Mouse (Mus musculus) limb, embryonic 14.5 days (tissue): ENCODE data around the gene Gria1. TPM values are rescaled to one million over a fixed set of nuclear protein-coding genes. Genes with fewer than 3 reads are reported as not detected.

ENCODE experiments used
- ATAC-seq: fragments of 200-750 bp; cut with Nextera tagmentation; 2 replicates; pipeline ENCODE4 v1.8.0; 2017; ENCODE audit warnings: low read depth, moderate number of reproducible peaks, moderate TSS enrichment; ENCODE audit not compliant: low FRiP score
- DNase-seq: peaks from one replicate; pipeline ENCODE4 v3.0.0-alpha.2; 2015; ENCODE audit warnings: low spot score
- H3K27ac ChIP-seq: fragments of 300-500 bp; sonication (generic); replicated peaks from 2 replicates; pipeline ENCODE4 v1.5.1; 2014; ENCODE audit warnings: low read depth, mild to moderate bottlenecking, low read length, moderate library complexity, mixed read lengths
- H3K27me3 ChIP-seq: fragments of 300-500 bp; sonication (generic); 2 replicates; pipeline ENCODE4 v1.6.1; 2014; ENCODE audit warnings: low read length, mixed read lengths; ENCODE audit not compliant: control insufficient read depth, insufficient read depth
- H3K36me3 ChIP-seq: fragments of 300-500 bp; sonication (generic); 2 replicates; pipeline ENCODE4 v1.6.1; 2014; ENCODE audit warnings: mild to moderate bottlenecking, low read length, moderate library complexity, mixed read lengths; ENCODE audit not compliant: control insufficient read depth, insufficient read depth
- H3K4me1 ChIP-seq: fragments of 300-500 bp; sonication (generic); 2 replicates; pipeline ENCODE4 v1.6.1; 2014; ENCODE audit warnings: antibody characterized with exemption, low read length, mixed read lengths; ENCODE audit not compliant: control insufficient read depth, insufficient read depth
- H3K4me2 ChIP-seq: fragments of 300-500 bp; sonication (generic); replicated peaks from 2 replicates; pipeline ENCODE4 v1.6.1; 2014; ENCODE audit warnings: low read depth, mild to moderate bottlenecking, low read length, moderate library complexity; ENCODE audit not compliant: severe bottlenecking
- H3K4me3 ChIP-seq: fragments of 300-500 bp; sonication (generic); replicated peaks from 2 replicates; pipeline ENCODE4 v1.5.1; 2014; ENCODE audit warnings: low read length
- H3K9ac ChIP-seq: fragments of 300-500 bp; sonication (generic); 2 replicates; pipeline ENCODE4 v1.6.1; 2014; ENCODE audit warnings: mild to moderate bottlenecking, low read depth, low read length, moderate library complexity; ENCODE audit not compliant: severe bottlenecking
- H3K9me3 ChIP-seq: fragments of 300-500 bp; sonication (generic); 2 replicates; pipeline ENCODE4 v1.6.1; 2016; ENCODE audit warnings: low read length; ENCODE audit not compliant: control insufficient read depth
- POLR2A ChIP-seq: fragments of 200-500 bp; IDR thresholded peaks from 2 replicates; pipeline ENCODE4 v1.8.0; 2012; ENCODE audit warnings: inconsistent platforms, mild to moderate bottlenecking, moderate library complexity, borderline replicate concordance; ENCODE audit not compliant: insufficient read depth, insufficient read length; ENCODE audit errors: extremely low read depth
- WGBS: fragments of 180-500 bp; shearing (Covaris S2); extraction: QIAGEN DNeasy Blood & Tissue Kit; methylation state at CpG from one replicate; pipeline ENCODE4 v1.1.7; 2014; 5-methylcytosine and 5-hydroxymethylcytosine counted together
- polyA plus RNA-seq, 2 experiments: library from polyadenylated mRNA; depleted of rRNA in 1 of 2; stranded (reverse) in 1 of 2; unstranded in 1 of 2; fragments of >200 nt; fragmentation: Nextera tagmentation in 1 of 2; extraction: Ambion mirVana in 1 of 2; gene quantifications; 2 replicates each; pipeline versions ENCODE4 v1.2.1 to v1.2.3; 2012 to 2014

Gria1 gene
- polyA plus RNA-seq, 2 experiments: 1.7 to 2.2 TPM

GRCm38 (mm10) chr11:57239758-57240157 is 228.6 kb downstream of the Gria1 start:
- no peaks in the 10 kb centered on the region for H3K36me3 ChIP-seq
- no peak for TF ChIP-seq POLR2A
- H3K27me3 ChIP-seq: no peaks in the 10 kb centered on the region
- DNase-seq (no peak), ATAC-seq (no peak)
- no peak overlapping the region for H3K27ac ChIP-seq
- H3K9ac ChIP-seq: no peak overlapping the region
- H3K9me3 ChIP-seq: no peaks in the 10 kb centered on the region
- H3K4me1 ChIP-seq: peaks cover 6% of the 10 kb centered on the region; the same call in 1 of the 2 replicates
- H3K4me2 ChIP-seq: no peak overlapping the region
- H3K4me3 ChIP-seq: no peak overlapping the region
- 28% methylated on average over 3 of the region's 3 CpGs for WGBS

- no peaks in the 10 kb centered on the region for H3K4me1 ChIP-seq
- ATAC-seq: no peak
- no peak overlapping the region for H3K4me3 ChIP-seq
- no peak overlapping the region for H3K9ac ChIP-seq
- no peaks in the 10 kb centered on the region for H3K27me3 ChIP-seq
- no peak for DNase-seq
- no peak for TF ChIP-seq POLR2A
- H3K36me3 ChIP-seq: no peaks in the 10 kb centered on the region
- no peak overlapping the region for H3K4me2 ChIP-seq
- H3K27ac ChIP-seq: no peak overlapping the region
- H3K9me3 ChIP-seq: no peaks in the 10 kb centered on the region
Measured at GRCm38 (mm10) chr11:57243835-57244234, 232.6 kb downstream of the Gria1 start.

GRCm38 (mm10) chr11:57244543-57244942 is 233.4 kb downstream of the Gria1 start:
- ATAC-seq (no peak), DNase-seq (no peak)
- WGBS: 86% methylated on average over 6 of the region's 6 CpGs
- no peak overlapping the region for H3K9ac ChIP-seq
- TF ChIP-seq POLR2A: no peak
- no peak overlapping the region for H3K4me3 ChIP-seq
- no peaks in the 10 kb centered on the region for H3K4me1 ChIP-seq
- H3K27me3 ChIP-seq: no peaks in the 10 kb centered on the region
- no peaks in the 10 kb centered on the region for H3K36me3 ChIP-seq
- no peak overlapping the region for H3K27ac ChIP-seq
- no peak overlapping the region for H3K4me2 ChIP-seq
- H3K9me3 ChIP-seq: no peaks in the 10 kb centered on the region

GRCm38 (mm10) chr11:57248870-57249269 is 237.7 kb downstream of the Gria1 start:
- H3K27me3 ChIP-seq: no peaks in the 10 kb centered on the region
- TF ChIP-seq POLR2A: no peak
- 70% methylated on average over 4 of the region's 4 CpGs for WGBS
- no peaks in the 10 kb centered on the region for H3K4me1 ChIP-seq
- DNase-seq (no peak), ATAC-seq (no peak)
- H3K9me3 ChIP-seq: no peaks in the 10 kb centered on the region
- H3K27ac ChIP-seq: no peak overlapping the region
- H3K4me2 ChIP-seq: no peak overlapping the region
- H3K4me3 ChIP-seq: no peak overlapping the region
- no peak overlapping the region for H3K9ac ChIP-seq
- H3K36me3 ChIP-seq: no peaks in the 10 kb centered on the region

GRCm38 (mm10) chr11:57250129-57250528 is 238.9 kb downstream of the Gria1 start:
- no peak for TF ChIP-seq POLR2A
- 73% methylated on average over 7 of the region's 7 CpGs for WGBS
- no peak for DNase-seq

GRCm38 (mm10) chr11:57271687-57272086 is 260.5 kb downstream of the Gria1 start:
- DNase-seq: no peak
- no peak overlapping the region for H3K27ac ChIP-seq
- no peaks in the 10 kb centered on the region for H3K36me3 ChIP-seq
- H3K4me1 ChIP-seq: no peaks in the 10 kb centered on the region
- H3K9me3 ChIP-seq: no peaks in the 10 kb centered on the region
- H3K4me3 ChIP-seq: no peak overlapping the region
- H3K9ac ChIP-seq: no peak overlapping the region
- no peak for ATAC-seq
- H3K27me3 ChIP-seq: no peaks in the 10 kb centered on the region
- H3K4me2 ChIP-seq: no peak overlapping the region
- WGBS: 87% methylated on average over 8 of the region's 8 CpGs
- TF ChIP-seq POLR2A: no peak

More at GRCm38 (mm10) chr11:57250129-57250528, 238.9 kb downstream of the Gria1 start:
- no peak overlapping the region for H3K4me2 ChIP-seq
- no peak overlapping the region for H3K4me3 ChIP-seq
- no peaks in the 10 kb centered on the region for H3K27me3 ChIP-seq
- ATAC-seq: no peak
- no peaks in the 10 kb centered on the region for H3K9me3 ChIP-seq
- no peaks in the 10 kb centered on the region for H3K36me3 ChIP-seq
- H3K9ac ChIP-seq: no peak overlapping the region
- no peaks in the 10 kb centered on the region for H3K4me1 ChIP-seq
- H3K27ac ChIP-seq: no peak overlapping the region
